Mouse (Mus musculus) erythroblast, adult 5-6 weeks (primary cell): ENCODE results near the gene Ttbk2. TPM values are rescaled to one million over a fixed set of nuclear protein-coding genes. Genes with fewer than 3 reads are reported as not detected.
A peak's percentile ranks its signal among the peaks of the same experiment; 100 is the strongest.

ENCODE experiments used
- ATAC-seq: replicated peaks from 2 replicates; pipeline ENCODE4 v1.8.0; 2016; ENCODE audit warnings: moderate number of reproducible peaks, mild to moderate bottlenecking, moderate TSS enrichment, inconsistent platforms; ENCODE audit not compliant: poor library complexity, low FRiP score, severe bottlenecking
- total RNA-seq, 2 experiments: library from RNA; stranded (forward) in 1 of 2; stranded (reverse) in 1 of 2; fragments of 150-400 nt in 1 of 2; fragments of 200-764, 138-1000 nt in 1 of 2; gene quantifications; 2 replicates each; pipeline versions ENCODE4 v1.2.3 to v1.2.4; 2015 to 2017; ENCODE audit warnings: low replicate concordance in 2 of 2

Gene Ttbk2
- total RNA-seq, 2 experiments from 2014 or later = 1.2 to 1.4 TPM

DNA sequence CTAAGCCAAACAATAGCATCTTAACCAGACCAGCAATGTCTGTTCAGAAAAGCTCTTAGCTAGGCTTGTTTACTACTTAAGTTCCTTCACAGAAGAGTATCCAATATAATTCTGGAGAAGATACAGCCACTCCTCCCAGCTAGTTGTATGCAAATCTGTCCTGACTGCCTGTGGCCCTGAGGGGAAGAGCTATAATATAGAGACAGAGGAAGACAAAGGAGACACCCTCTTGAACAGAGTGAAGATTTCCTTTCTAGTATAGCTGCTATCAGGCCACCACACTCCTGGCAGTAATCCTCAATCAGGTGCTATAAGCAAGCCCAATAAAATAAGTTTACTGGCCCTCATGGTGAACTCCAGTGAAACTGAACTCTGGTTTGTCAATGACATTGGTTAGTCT lies 88.5 kb downstream of the Ttbk2 start:
- no peak for ATAC-seq

DNA sequence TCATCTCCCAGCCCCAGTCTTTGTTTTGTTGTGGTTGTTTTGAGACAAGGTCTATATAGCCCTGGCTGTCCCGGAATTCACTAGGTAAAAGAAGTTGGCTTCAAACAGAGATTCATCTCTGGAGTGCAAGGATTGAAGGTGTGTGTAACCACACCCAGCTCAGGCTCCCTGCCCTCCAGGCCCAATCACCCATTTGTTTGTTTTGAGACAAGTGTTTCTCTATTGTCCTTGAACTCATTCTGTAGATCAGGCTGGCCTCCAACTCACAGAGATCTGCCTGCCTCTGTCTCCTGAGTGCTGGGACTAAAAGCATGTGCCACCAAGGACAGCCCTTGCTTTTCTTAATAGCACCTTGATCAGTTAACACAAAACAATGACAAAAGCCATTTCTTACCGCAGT lies 102.4 kb downstream of the Ttbk2 start:
- no peak for ATAC-seq

DNA sequence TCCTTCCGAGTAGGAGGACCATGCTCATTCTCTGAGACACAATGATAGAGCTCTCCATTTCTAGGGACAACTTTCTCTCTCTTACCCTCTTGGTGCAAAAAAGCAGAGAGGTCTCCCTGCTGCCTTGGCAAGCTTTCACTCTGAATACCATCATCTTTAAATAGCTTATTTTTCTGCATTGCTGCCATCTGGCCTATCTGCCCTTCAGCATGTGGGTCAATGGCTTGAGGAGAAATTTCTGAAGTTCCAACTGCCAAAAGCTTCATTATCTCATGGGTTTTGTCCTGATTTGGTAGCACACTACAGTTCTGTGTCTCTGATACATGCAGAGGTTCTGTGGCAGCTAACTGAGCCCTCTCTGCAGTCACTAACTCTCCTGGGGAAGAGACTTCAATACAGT lies 104.9 kb downstream of the Ttbk2 start:
- ATAC-seq = no peak

DNA sequence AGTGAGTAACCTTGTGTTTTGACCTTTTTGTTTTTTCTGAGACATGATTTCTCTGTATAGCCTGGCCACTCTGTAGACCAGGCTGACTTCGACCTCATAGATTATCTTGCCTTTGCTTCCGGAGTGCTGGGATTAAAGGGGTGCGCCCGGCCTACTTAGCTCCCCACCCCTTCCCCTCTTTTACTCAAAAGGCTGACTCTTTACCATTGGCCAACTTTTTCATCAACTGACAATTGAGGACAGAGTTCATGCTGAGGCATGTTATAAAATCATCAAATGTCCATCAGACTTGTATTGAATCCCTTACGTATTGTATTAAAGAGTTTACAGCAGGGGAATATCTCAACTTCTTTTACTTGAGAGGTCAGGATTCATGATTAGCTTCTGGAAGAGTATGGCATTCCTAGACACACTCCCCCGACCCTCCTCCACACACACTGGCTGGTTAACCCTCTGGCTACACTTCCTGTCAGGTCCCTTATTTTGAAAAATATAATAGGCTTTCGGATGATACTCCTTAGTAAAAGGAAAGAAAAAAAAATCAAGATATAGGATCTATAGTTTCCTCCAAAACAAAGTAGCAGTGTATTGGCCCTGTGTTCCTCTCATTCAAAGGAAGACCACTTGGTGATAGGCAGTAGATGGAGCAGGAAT lies 118.4 kb downstream of the Ttbk2 start:
- no peak for ATAC-seq

DNA sequence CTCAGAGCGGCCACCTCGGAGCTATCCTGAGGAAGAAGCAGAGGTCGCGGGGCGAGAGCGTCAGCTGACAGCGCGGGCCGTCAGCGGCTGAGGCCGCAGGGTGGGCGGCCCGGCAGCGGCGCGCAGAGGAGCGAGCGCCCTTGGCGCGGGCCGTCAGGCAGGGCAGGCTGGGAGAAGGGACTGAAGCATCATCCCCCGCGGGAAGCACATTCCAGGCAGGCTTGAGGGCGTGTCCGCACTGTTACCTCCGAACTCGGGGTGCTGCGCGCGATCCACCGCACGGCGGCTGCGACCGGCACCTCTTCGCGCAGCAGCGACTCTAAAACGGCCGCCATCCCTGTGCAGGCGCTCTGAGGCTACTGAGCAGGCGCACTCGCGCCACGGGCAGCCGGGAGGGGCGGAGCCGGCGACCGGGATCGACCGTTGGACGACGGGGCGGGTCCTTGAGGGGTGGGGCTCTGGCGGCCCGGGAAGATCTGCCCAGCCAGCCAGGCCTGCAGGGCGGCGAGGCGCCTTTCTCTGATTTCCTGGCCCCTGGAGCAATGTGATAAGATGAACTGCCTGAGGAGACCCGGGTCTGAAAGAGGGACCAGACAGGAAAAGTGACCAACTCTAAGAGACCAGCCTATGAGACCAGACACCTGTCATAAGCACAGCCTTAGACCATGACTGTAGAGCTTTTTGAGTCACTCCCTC lies 119.1 kb downstream of the Ttbk2 start:
- ATAC-seq = peak; percentile 91

DNA sequence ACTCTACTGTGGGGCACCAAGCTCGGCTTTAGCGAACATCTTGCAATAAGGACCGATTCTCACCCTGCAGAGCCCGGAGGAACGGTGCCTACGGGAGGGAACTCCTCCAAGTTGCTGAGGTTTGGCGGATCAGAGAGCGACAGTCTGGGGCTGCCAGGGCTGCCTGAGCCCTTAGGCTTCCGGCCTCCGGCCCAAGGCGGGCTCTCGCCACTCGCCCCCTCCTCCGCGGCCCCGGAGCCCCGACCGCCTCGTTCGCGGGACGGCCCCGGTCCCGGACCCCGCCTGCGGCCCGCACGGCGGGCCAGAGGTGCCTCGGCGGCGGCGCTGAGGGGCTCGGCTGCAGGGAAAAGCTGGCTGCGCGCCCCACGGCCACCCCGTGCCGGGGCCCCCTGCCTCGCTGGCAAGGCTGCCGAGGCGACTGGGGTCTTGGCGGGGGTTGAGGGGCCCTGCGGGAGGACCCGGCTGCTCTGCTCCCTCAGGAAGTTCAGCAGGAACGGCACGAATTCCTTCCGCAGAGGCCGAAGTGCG lies 119.7 kb downstream of the Ttbk2 start:
- ATAC-seq = peak; percentile 21

DNA sequence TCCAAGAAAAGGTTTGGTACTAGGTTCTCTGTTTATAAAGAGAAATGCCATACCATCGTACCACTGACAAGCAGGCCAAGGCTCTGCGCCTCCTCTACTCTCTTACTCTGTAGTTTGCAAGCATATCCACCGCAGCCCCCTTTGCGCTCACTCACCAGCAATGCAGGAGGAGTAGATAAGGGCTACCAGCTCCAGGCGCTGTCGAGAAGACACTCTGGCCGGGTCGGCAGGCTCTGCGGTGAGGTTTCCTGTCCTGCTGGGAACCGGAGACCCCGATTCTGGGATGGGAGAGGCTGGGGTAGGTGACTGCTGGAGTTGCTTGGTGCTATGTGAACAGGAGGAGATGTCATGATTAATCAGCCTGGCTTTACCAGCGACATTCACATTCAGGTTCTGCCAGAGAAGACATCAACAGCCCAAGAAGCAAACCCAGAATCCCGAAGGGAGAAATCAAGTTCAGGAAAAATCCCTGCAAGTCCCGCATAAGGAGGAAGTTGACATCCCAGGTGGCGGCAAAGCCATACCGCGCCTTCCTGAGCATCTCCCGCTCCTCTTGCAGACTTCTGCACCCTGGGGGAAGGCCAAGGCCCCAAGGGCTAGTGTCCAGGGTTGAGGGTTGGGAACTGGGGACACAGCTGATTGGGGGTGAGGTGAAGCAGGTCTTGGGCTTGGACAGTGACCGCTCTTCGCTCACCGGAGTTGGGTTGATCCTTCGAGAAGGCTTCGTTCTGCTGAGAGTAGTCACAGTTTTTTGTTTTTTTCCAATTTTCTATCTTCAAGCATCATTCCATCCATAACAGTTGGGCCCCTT lies 120.4 kb downstream of the Ttbk2 start:
- peak; percentile 56 for ATAC-seq

DNA sequence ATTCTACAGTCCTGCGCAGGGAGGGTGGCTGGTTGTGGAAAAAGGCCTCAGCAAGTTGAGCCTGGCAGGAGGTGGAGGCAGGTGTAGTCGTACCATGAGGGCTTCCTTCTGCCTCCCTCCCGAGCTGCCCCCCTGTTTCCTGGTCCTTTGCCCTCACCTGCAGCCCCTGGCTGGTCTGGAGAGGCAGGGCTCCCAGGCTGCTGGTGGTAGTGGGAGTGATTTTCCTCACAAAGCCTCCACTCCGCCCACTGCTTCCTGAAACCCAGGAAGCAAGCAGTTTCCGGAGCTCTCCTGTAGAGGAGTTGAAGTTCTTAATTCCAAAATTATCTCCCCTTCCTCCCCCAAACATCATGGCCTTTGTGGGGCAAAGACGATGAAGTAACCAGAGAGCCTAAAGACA lies 126.2 kb downstream of the Ttbk2 start:
- no peak for ATAC-seq

DNA sequence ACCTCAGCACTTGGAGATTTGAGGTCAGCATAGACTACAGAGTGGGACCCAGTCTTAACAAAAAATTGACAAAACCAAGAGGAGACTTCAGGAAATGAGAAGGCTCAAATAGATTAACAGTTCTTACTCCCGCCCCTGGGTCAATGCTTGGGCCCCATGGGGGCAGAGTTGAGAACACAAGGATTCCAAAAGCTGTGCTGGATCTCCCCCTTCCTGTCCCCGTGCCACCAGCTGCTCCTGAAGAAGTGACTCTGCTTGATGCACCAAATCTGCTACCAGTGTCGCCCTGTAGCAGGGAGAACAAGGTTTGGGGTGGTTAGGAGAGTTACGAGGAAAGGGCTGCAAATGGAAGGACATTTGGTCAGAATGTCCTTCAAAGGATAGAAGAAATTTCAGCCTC lies 126.8 kb downstream of the Ttbk2 start:
- ATAC-seq = no peak

DNA sequence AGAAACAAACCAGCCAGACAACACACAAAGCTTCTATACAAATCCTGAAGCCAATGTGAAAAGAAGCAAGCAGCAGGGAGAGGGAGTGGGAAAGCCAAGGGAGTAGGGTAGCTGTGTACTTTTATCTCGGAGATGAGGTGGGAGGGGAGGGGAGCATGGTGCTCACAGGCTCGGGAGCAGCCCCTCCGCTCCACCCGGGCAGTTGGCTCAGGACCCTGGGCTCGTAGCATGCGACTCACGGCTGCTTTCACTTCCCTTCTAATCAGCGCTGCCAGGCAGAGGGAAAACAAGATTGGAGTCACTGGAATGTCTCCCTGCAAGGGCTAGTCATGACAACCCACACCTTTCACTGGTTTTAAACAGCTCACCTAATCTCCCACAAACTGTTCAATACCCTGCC lies 127.9 kb downstream of the Ttbk2 start:
- no peak for ATAC-seq

DNA sequence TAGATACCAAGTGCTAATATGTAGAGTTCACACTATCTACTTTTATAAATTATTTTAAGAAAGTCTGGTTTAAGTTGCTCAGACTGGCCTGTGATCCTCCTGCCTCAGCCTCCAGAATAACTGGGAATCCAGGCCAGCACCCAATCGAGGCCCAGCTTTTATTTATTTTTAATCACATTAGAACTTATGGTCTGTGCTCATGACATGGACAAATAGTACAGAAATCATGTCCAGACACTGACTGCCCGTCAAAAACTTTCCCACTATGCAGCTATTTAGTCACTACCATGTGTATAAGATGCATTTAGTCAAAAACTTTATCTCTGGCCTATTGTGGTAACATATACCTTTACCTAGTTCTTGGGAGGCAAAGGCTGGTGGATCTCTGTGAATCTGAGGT lies 128.5 kb downstream of the Ttbk2 start:
- no peak for ATAC-seq

DNA sequence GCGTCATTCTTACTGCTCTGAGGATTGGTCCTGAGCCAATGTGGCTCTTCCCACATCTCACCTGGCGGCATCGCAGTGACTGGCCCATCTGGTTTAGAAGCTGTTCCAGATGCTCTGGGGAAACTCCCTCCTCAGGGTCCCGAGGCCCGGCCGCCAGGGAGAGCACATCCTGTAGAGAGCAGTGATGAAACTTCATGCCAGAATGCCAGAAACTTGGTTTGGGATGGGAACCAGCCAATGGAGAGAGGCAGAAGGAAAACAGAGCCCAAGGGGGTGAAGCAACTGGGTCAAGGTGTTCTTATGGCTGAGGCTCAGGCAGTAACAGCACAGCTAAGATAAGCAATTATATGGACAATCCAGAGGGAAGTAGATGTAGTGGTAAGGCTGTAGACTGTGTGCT lies 129.6 kb downstream of the Ttbk2 start:
- ATAC-seq = no peak

DNA sequence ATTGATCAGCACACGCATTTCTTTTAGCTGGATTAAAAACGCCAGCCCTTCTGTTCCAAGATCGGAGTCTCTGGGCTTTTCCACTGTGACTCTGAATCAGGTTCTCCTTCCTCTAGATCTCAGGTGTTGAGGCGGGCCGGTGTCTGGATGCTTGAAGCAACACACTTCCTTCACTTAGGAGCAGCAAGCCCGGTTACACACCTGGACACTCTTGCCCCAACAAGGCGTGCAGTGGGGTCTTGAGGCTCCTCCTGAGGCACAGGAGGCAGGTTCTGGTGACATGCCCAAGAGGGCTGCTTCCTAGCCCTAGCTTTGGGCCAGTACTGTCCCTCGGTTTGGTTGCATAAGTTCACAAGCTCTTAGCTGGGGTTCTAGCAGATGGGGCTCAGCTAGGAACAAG lies 131.9 kb downstream of the Ttbk2 start:
- no peak for ATAC-seq

DNA sequence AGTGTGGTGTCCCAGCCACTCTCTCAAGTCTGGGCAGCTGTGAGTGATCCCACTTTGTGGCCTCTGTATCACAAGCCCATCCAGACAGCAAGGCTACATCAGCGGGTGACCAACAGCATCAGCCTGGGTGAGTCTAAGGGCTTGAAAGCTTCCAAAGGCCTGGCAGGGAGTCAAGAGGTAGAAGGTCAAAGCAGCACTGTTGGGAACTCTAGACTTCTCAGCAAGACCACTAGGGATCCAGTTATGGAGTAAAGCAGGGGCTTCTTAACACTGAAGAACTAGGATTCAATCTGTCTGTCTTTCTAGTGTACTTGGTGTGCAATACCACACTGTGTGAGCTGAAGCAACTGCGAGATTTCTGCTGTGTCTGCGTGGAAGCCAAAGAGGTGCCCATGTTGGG lies 137.0 kb downstream of the Ttbk2 start:
- no peak for ATAC-seq

DNA sequence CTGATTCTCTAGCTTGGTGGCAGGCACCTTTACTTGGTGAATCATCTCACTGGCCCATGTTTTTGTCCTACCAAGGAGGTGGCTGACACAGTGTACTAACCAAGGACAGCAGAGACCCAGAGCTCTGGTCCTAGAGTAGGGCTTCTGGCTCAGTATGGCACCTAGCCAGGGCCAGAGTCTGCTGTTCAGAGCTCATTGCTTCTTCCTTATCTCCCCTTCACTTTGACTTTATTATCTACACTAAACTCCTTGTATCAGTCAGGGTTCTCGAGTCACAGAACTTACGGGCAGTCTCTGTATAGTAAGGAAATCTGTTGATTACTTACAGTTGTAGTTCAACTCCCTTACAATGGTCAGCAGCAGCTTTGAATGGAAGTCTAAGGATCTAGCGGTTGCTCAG lies 139.5 kb downstream of the Ttbk2 start:
- ATAC-seq = no peak

DNA sequence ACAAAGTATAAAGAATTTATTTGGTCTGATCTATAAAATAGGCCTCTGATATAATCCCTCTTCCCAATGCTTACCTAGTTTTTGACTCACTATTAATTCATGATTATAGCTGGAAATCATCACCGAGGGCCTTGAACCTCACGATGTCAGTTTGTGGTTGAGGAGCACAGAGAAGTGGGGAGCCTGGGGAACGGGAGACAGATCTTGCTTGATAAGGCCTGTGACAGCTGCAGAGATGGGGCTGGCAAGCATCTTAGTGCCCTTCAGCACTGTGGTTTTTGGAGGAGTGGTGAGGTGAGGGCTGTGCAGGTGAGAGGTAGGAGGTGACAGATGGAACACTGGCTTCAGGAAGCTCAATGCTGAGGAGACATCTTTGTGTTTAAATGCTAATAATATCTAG lies 140.2 kb downstream of the Ttbk2 start:
- no peak for ATAC-seq

DNA sequence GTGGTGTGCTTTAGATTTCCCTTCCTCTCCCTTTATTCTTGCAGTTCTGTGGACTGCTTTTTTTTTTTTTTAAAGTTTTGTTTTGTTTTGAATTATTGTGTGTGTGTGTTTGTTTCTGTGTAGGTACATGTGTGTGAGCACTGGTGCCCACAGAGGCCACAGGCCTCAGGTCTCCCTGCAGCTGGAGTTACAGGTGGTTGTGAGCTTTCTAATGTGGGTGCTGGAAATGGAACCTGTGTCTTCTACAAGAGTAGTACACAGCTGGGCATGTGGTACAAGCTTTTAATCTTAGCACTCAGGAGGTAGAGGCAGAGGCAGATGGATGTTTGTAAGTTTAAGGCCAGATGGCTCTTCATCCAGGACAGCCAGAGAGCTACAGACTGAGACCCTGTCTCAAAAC lies 143.4 kb downstream of the Ttbk2 start:
- ATAC-seq = no peak

DNA sequence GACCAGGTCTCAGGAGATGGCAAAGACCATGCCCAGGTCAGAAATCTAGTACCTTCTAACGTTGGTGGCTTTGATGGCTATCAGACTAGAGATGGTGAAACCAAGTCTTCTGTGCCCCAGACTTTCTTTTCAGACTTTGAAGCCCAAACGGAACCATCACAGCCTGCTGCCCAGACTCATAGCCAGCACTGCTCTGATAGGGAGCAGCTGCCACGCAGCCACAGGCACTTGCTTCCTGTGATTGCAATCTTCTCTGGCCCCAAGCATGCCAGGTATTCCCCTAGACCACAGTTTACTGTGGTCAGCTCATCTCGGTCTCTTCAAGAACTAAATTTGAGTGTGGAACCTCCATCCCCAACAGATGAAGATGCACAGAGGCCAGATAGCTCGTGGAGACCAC lies 147.7 kb downstream of the Ttbk2 start:
- ATAC-seq = no peak

DNA sequence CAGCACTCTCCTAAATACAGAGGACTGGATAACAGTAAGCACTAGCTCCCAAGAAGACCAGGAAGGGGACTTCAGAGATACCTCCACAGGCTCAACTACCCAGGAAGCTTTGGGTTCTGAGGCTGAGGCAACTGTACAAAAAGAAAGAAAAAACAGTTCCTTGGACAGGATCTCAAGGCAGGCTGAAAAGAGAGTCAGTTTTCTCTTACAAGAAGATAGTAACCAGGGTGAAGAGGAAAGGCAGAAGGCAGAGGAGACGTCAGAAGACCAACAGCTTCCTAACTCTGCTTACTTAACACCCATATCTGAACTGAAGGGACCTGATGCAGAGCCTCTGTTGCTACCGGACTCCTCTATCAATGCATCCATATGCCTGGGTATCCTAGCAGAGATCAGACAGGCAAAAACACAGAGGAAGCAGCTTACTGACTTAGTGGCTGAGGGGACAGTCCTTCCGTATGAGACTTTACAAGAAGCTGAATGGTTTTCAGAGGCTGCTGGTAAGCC lies 150.0 kb downstream of the Ttbk2 start:
- ATAC-seq = no peak

DNA sequence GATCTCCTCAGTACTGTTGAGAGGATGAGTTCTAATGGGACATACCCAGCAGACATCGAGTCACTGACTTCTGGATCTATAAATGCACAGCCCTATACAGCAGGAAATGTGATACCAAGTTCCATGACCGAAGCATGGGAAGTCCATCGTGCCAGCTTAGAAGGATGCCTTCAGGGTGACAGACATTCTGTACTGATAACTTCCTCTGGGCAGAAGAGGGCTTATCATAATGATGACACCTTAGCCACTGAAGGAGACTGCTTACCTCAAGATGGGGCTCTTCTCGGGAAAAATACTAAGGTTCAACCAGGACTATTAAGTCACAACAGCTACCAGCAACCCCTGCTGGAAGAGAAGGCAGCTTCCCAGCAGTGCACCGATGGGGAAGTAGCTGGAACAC lies 152.6 kb downstream of the Ttbk2 start:
- peak; percentile 85 for ATAC-seq
